Mouse (Mus musculus) MEL (cell line): Measurements from ENCODE around the gene Rnf217. TPM values are rescaled to one million over a fixed set of nuclear protein-coding genes. Genes with fewer than 3 reads are reported as not detected.

Experiments
- DNase-seq: peaks from one replicate; pipeline ENCODE4 v3.0.0; 2011; ENCODE audit warnings: low read depth, low spot score
- H3K27ac ChIP-seq: 2 replicates; pipeline ENCODE4 v1.5.1; 2012; ENCODE audit warnings: low read depth, mild to moderate bottlenecking, control low read depth, low read length, moderate library complexity; ENCODE audit not compliant: control insufficient read depth
- H3K27me3 ChIP-seq, 2 experiments: fragments of 150-350 bp in 1 of 2; sonication (generic) in 1 of 2; 2 replicates each; pipeline ENCODE4 v1.6.1; 2012; ENCODE audit warnings: low read length in 2 of 2, mild to moderate bottlenecking in 2 of 2, improper control_type of control experiment in 1 of 2, moderate library complexity in 1 of 2; ENCODE audit not compliant: insufficient read depth in 2 of 2, control insufficient read depth in 1 of 2
- H3K36me3 ChIP-seq, 2 experiments: 2 replicates each; pipeline ENCODE4 v1.6.1; 2012 to 2014; ENCODE audit warnings: low read length in 2 of 2, improper control_type of control experiment in 1 of 2, inconsistent platforms in 1 of 2, mild to moderate bottlenecking in 1 of 2; ENCODE audit not compliant: insufficient read depth in 2 of 2, control insufficient read depth in 1 of 2
- H3K4me1 ChIP-seq, 2 experiments: fragments of 150-350 bp in 1 of 2; sonication (generic) in 1 of 2; 2 replicates each; pipeline ENCODE4 v1.6.1; 2012; ENCODE audit warnings: low read length in 2 of 2, improper control_type of control experiment in 1 of 2, mild to moderate bottlenecking in 1 of 2; ENCODE audit not compliant: insufficient read depth in 2 of 2, control insufficient read depth in 1 of 2
- H3K4me3 ChIP-seq, 2 experiments: fragments of 150-350 bp in 1 of 2; sonication (generic) in 1 of 2; 2 replicates each; pipeline ENCODE4 v1.5.1; 2012; ENCODE audit warnings: low read depth in 2 of 2, low read length in 2 of 2, mild to moderate bottlenecking in 2 of 2, moderate library complexity in 2 of 2, control low read depth in 1 of 2, improper control_type of control experiment in 1 of 2; ENCODE audit not compliant: control insufficient read depth in 1 of 2, insufficient read depth in 1 of 2
- H3K79me2 ChIP-seq: 2 replicates; pipeline ENCODE4 v1.6.1; 2012; ENCODE audit warnings: mild to moderate bottlenecking, low read length, moderate library complexity; ENCODE audit not compliant: control insufficient read depth, poor library complexity, insufficient read depth
- H3K9ac ChIP-seq: 2 replicates; pipeline ENCODE4 v1.6.1; 2012; ENCODE audit warnings: low read depth, mild to moderate bottlenecking, control low read depth, low read length, moderate library complexity; ENCODE audit not compliant: control insufficient read depth, poor library complexity, severe bottlenecking
- H3K9me3 ChIP-seq: fragments of 150-350 bp; sonication (generic); replicated peaks from 2 replicates; pipeline ENCODE4 v1.6.1; 2012; ENCODE audit warnings: mild to moderate bottlenecking, low read length, improper control_type of control experiment, moderate library complexity; ENCODE audit not compliant: insufficient read depth
- BHLHE40 ChIP-seq: IDR thresholded peaks from 2 replicates; pipeline ENCODE4 v1.6.1; 2012; ENCODE audit warnings: low read depth, mild to moderate bottlenecking, inconsistent platforms, low read length, improper control_type of control experiment, borderline replicate concordance
- CHD2 ChIP-seq: IDR thresholded peaks from 2 replicates; pipeline ENCODE4 v1.6.1; 2011; ENCODE audit warnings: low read length, improper control_type of control experiment
- CTCF ChIP-seq, 3 experiments: IDR thresholded peaks in 2 of 3; conservative IDR thresholded peaks in 1 of 3; 2 replicates each; pipeline ENCODE4 v1.5.1; 2011 to 2012; ENCODE audit warnings: low read length in 3 of 3, low read depth in 2 of 3, mild to moderate bottlenecking in 2 of 3, improper control_type of control experiment in 1 of 3, inconsistent platforms in 1 of 3, mixed read lengths in 1 of 3, moderate library complexity in 1 of 3; ENCODE audit not compliant: control insufficient read depth in 1 of 3, insufficient read depth in 1 of 3, poor library complexity in 1 of 3, severe bottlenecking in 1 of 3
- ELF1 ChIP-seq: IDR thresholded peaks from 2 replicates; pipeline ENCODE4 v1.6.1; 2014; ENCODE audit warnings: low read depth, mild to moderate bottlenecking, inconsistent platforms, low read length, improper control_type of control experiment, moderate library complexity
- EP300 ChIP-seq, 2 experiments: IDR thresholded peaks; 2 replicates each; pipeline ENCODE4 v1.6.1; 2011; ENCODE audit warnings: improper control_type of control experiment in 2 of 2, low read length in 2 of 2, low read depth in 1 of 2, mild to moderate bottlenecking in 1 of 2
- HCFC1 ChIP-seq: IDR thresholded peaks from 2 replicates; pipeline ENCODE4 v1.6.1; 2012; ENCODE audit warnings: low read depth, mild to moderate bottlenecking, inconsistent platforms, low read length, improper control_type of control experiment, moderate library complexity
- JUND ChIP-seq: IDR thresholded peaks from 2 replicates; pipeline ENCODE4 v1.6.1; 2011; ENCODE audit warnings: low read depth, mild to moderate bottlenecking, improper control_type of control experiment, low read length
- MEF2A ChIP-seq: IDR thresholded peaks from 2 replicates; pipeline ENCODE4 v1.6.1; 2014; ENCODE audit warnings: low read depth, mild to moderate bottlenecking, inconsistent platforms, low read length, improper control_type of control experiment; ENCODE audit not compliant: poor library complexity, insufficient replicate concordance, severe bottlenecking; ENCODE audit errors: extremely low read depth
- MXI1 ChIP-seq: IDR thresholded peaks from 2 replicates; pipeline ENCODE4 v1.6.1; 2011; ENCODE audit warnings: mild to moderate bottlenecking, low read depth, low read length, improper control_type of control experiment
- NELFE ChIP-seq: IDR thresholded peaks from 2 replicates; pipeline ENCODE4 v1.6.1; 2011; ENCODE audit warnings: low read depth, low read length, improper control_type of control experiment
- POLR2A ChIP-seq, 2 experiments: IDR thresholded peaks; 2 replicates each; pipeline ENCODE4 v1.6.1; 2011 to 2012; ENCODE audit warnings: low read length in 2 of 2, mild to moderate bottlenecking in 2 of 2, control low read depth in 1 of 2, improper control_type of control experiment in 1 of 2, low read depth in 1 of 2, moderate library complexity in 1 of 2; ENCODE audit not compliant: control insufficient read depth in 1 of 2, insufficient read depth in 1 of 2, poor library complexity in 1 of 2
- POLR2AphosphoS2 ChIP-seq: IDR thresholded peaks from 2 replicates; pipeline ENCODE4 v1.6.1; 2011; ENCODE audit warnings: low read length, improper control_type of control experiment
- RAD21 ChIP-seq: IDR thresholded peaks from 2 replicates; pipeline ENCODE4 v1.6.1; 2011; ENCODE audit warnings: mild to moderate bottlenecking, low read depth, low read length, improper control_type of control experiment
- RCOR1 ChIP-seq: IDR thresholded peaks from 2 replicates; pipeline ENCODE4 v1.6.1; 2012; ENCODE audit warnings: low read depth, mild to moderate bottlenecking, inconsistent platforms, low read length, improper control_type of control experiment
- SMC3 ChIP-seq: IDR thresholded peaks from 2 replicates; pipeline ENCODE4 v1.6.1; 2011; ENCODE audit warnings: low read depth, low read length, improper control_type of control experiment
- TAL1 ChIP-seq: IDR thresholded peaks from 2 replicates; pipeline ENCODE4 v1.6.1; 2012; ENCODE audit warnings: mild to moderate bottlenecking, inconsistent platforms, low read length, moderate library complexity, mixed read lengths
- TBP ChIP-seq: IDR thresholded peaks from 2 replicates; pipeline ENCODE4 v1.8.0; 2011; ENCODE audit warnings: low read depth, low read length, improper control_type of control experiment
- TCF12 ChIP-seq: IDR thresholded peaks from 2 replicates; pipeline ENCODE4 v1.6.1; 2014; ENCODE audit warnings: low read depth, mild to moderate bottlenecking, inconsistent platforms, low read length, improper control_type of control experiment, moderate library complexity
- USF1 ChIP-seq: IDR thresholded peaks from 2 replicates; pipeline ENCODE4 v1.6.1; 2014; ENCODE audit warnings: low read depth, mild to moderate bottlenecking, inconsistent platforms, low read length, improper control_type of control experiment, moderate library complexity
- ZC3H11A ChIP-seq: IDR thresholded peaks from 2 replicates; pipeline ENCODE4 v1.6.1; 2012; ENCODE audit warnings: low read depth, mild to moderate bottlenecking, inconsistent platforms, low read length, improper control_type of control experiment
- ZKSCAN1 ChIP-seq: IDR thresholded peaks from 2 replicates; pipeline ENCODE4 v1.6.1; 2012; ENCODE audit warnings: low read depth, mild to moderate bottlenecking, inconsistent platforms, low read length, improper control_type of control experiment, moderate library complexity
- ZNF384 ChIP-seq: IDR thresholded peaks from 2 replicates; pipeline ENCODE4 v1.6.1; 2012; ENCODE audit warnings: low read depth, mild to moderate bottlenecking, inconsistent platforms, low read length, improper control_type of control experiment
- polyA plus RNA-seq, 2 experiments: library from polyadenylated mRNA; stranded (reverse) in 1 of 2; unstranded in 1 of 2; fragments of >175 nt in 1 of 2; fragments of >200 nt in 1 of 2; gene quantifications; 2 replicates each; pipeline versions ENCODE4 v1.2.1 to v1.2.4; 2012; ENCODE audit warnings: low replicate concordance in 2 of 2, low read depth in 1 of 2; ENCODE audit not compliant: insufficient read length in 2 of 2, insufficient read depth in 1 of 2, missing spikeins in 1 of 2
- total RNA-seq: library from RNA; depleted of rRNA; stranded (reverse); fragments of 300-350 nt; gene quantifications from 2 replicates; pipeline ENCODE4 v1.2.3, GENCODE M21; 2012

The Rnf217 gene
- total and polyA plus RNA-seq, 3 experiments = not detected

GRCm38 (mm10) chr10:31467043-31467898, 141.7 kb downstream of the Rnf217 start:
- Histone ChIP-seq H3K4me1 (no peaks in the 10 kb centered on the region), H3K4me3 (no peak overlapping the region), H3K36me3 (no peaks in the 10 kb centered on the region), H3K27me3 (no peaks in the 10 kb centered on the region), H3K9ac (no peak overlapping the region), H3K27ac (no peak overlapping the region), H3K9me3 (no peaks in the 10 kb centered on the region), H3K79me2 (no peaks in the 10 kb centered on the region)
- no peak for TF ChIP-seq CHD2
- TF ChIP-seq EP300 (IDR thresholded peaks at IDR 0.05; ENCODE audit: low read depth in 1 of 2, low read length in 2 of 2) = no peak
- no peak for TF ChIP-seq ZC3H11A
- no peak for TF ChIP-seq TBP
- no peak for TF ChIP-seq MEF2A
- TF ChIP-seq MXI1 = no peak
- no peak for TF ChIP-seq TCF12
- no peak for TF ChIP-seq ELF1
- TF ChIP-seq TAL1 = no peak
- TF ChIP-seq POLR2A (IDR thresholded peaks at IDR 0.05; ENCODE audit: control insufficient read depth in 1 of 2, insufficient read depth in 1 of 2, low read depth in 1 of 2, low read length in 2 of 2, poor library complexity in 1 of 2) = no peak
- TF ChIP-seq ZNF384 = no peak
- TF ChIP-seq POLR2AphosphoS2 = no peak
- no peak for TF ChIP-seq NELFE
- TF ChIP-seq SMC3 = no peak
- TF ChIP-seq BHLHE40 = no peak
- no peak for TF ChIP-seq JUND
- no peak for TF ChIP-seq USF1
- no peak for TF ChIP-seq ZKSCAN1
- DNase-seq = no peak

- Histone ChIP-seq H3K4me3 (no peak overlapping the region), H3K36me3 (no peaks in the 10 kb centered on the region), H3K9me3 (no peaks in the 10 kb centered on the region), H3K9ac (no peak overlapping the region), H3K79me2 (no peaks in the 10 kb centered on the region), H3K27me3 (no peaks in the 10 kb centered on the region), H3K4me1 (no peaks in the 10 kb centered on the region), H3K27ac (no peak overlapping the region)
- TF ChIP-seq SMC3 (0 out of 2 replicates have a peak, but pooled peaks have one; percentile 22), CTCF (IDR thresholded peaks at IDR 0.05 in 2 of 3, conservative IDR thresholded peaks at IDR 0.05 in 1 of 3; ENCODE audit: control insufficient read depth in 1 of 3, insufficient read depth in 1 of 3, low read depth in 2 of 3, low read length in 3 of 3, poor library complexity in 1 of 3, severe bottlenecking in 1 of 3) (peak in 1 of 3 experiments; percentile 22; a peak in 2 of 6 replicates), HCFC1 (no peak), RCOR1 (no peak), RAD21 (peak; percentile 38), POLR2A (IDR thresholded peaks at IDR 0.05; ENCODE audit: control insufficient read depth in 1 of 2, insufficient read depth in 1 of 2, low read depth in 1 of 2, low read length in 2 of 2, poor library complexity in 1 of 2) (no peak)
- no peak for DNase-seq
Measured at GRCm38 (mm10) chr10:31465840-31466541, 143.0 kb downstream of the Rnf217 start.
